Comparison of ENCODE assay signal across 24 mouse cellular contexts in the genomic region with DNA sequence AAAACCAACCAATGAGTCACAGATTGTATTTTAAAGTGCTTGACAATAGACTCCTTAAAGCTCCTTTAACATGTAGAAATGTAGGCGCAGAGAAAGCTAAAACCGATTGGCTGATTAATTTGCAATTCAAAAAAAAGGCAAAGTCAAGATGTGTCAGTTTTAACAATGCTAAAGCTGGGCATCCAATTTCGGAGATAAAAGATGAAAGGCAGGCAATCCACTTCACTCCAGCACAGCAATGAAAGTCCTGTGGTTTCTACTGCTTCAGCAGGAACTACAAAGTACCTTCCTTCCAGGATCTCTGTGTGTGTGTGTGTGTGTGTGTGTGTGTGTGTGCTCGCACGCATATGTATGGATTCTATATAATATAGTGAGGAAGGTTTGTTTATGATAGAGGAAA. TPM values are rescaled to one million over a fixed set of nuclear protein-coding genes. Genes with fewer than 3 reads are reported as not detected.
A peak's percentile ranks its signal among the peaks of the same experiment; 100 is the strongest.
DNase-seq lines count a peak whose midpoint lies in the region; ATAC-seq and TF ChIP-seq lines count a peak whose summit lies in the region.
"Had no signal": no experiment of that assay in that cellular context is flagged by ENCODE, and none has a peak within 500 bp of the region (broad histone marks: within the 10 kb centered on the region; RNA-seq: fewer than 3 reads in every experiment).

No protein-coding gene starts in this region.

- DNase-seq in ES-E14 (ENCODE audit: low read depth, low spot score) = peak; percentile 62
- DNase-seq in brain, adult 2 months (ENCODE audit: low read depth, low spot score) = peak; percentile 1
- DNase-seq in lung, postnatal 36 days = no peak
- DNase-seq in left cerebral cortex, adult 2 months (ENCODE audit: extremely low spot score in 1 of 2, low spot score in 2 of 2) = no peak
- DNase-seq in right cerebral cortex, postnatal 10 days (ENCODE audit: low spot score in 2 of 2) = no peak
- no peak for DNase-seq in right cerebral cortex, postnatal 4 days
- DNase-seq: adrenal gland, adult 8-10 months; cerebellum, adult 18-20 months; cerebellum, postnatal 10 days; forebrain, postnatal 0 days; gastrocnemius, postnatal 14 days; heart, adult 2 months; heart, postnatal 14 days had no signal

- H3K4me1 ChIP-seq in ES-E14 (ENCODE audit: control insufficient read depth in 2 of 2, insufficient read depth in 2 of 2, low read length in 2 of 2, poor library complexity in 1 of 2) = peaks cover 0 to 2% of the 10 kb centered on the region in 2 experiments; a peak in 1 of 4 replicates
- peaks cover 7% of the 10 kb centered on the region; the same call in 1 of the 2 replicates for H3K4me1 ChIP-seq in midbrain, embryonic 12.5 days
- peaks cover 13% of the 10 kb centered on the region for H3K4me1 ChIP-seq in midbrain, embryonic 16.5 days (ENCODE audit: control insufficient read depth, insufficient read depth, low read length)
- H3K4me1 ChIP-seq: heart, embryonic 15.5 days; hindbrain, embryonic 13.5 days had no signal

- intact Hi-C loops in left cerebral cortex, adult 2 months (cut with DNase I) = no loop called here

- WGBS in midbrain, embryonic 12.5 days = 3% methylated on average over 5 of the region's 5 CpGs
- WGBS in midbrain, embryonic 16.5 days = 8% methylated on average over 5 of the region's 5 CpGs

- no peaks in the 10 kb centered on the region for H3K9me3 ChIP-seq in ES-E14 (ENCODE audit: control insufficient read depth, insufficient read depth, low read depth, low read length)
- H3K9me3 ChIP-seq in midbrain, embryonic 12.5 days = no peaks in the 10 kb centered on the region
- no peaks in the 10 kb centered on the region for H3K9me3 ChIP-seq in midbrain, embryonic 16.5 days (replicated peaks; ENCODE audit: control insufficient read depth, low read length, poor library complexity, severe bottlenecking)
- H3K9me3 ChIP-seq: embryonic facial prominence, embryonic 10.5 days; forebrain, embryonic 13.5 days; heart, embryonic 15.5 days; hindbrain, embryonic 13.5 days had no signal

- no peaks in the 10 kb centered on the region for H3K36me3 ChIP-seq in ES-E14 (ENCODE audit: control insufficient read depth, insufficient read depth, low read length, poor library complexity, severe bottlenecking)
- H3K36me3 ChIP-seq in midbrain, embryonic 12.5 days = no peaks in the 10 kb centered on the region
- no peaks in the 10 kb centered on the region for H3K36me3 ChIP-seq in midbrain, embryonic 16.5 days (ENCODE audit: control insufficient read depth, insufficient read depth, low read length)
- H3K36me3 ChIP-seq: embryonic facial prominence, embryonic 10.5 days; heart, embryonic 15.5 days; hindbrain, embryonic 13.5 days had no signal

- in situ Hi-C loops in ES-E14 (cut with MboI; ENCODE audit: low sequenced_read_pairs in 2 of 2, unreplicated experiment in 2 of 2) = no loop called here

- no peak overlapping the region for H3K9ac ChIP-seq in ES-E14 (ENCODE audit: insufficient read depth, low read depth, low read length, poor library complexity, severe bottlenecking)
- no peak overlapping the region for H3K9ac ChIP-seq in midbrain, embryonic 12.5 days (replicated peaks)
- no peak overlapping the region for H3K9ac ChIP-seq in midbrain, embryonic 16.5 days (ENCODE audit: low read depth, low read length)
- H3K9ac ChIP-seq: forebrain, embryonic 13.5 days; forebrain, postnatal 0 days; heart, embryonic 15.5 days; hindbrain, embryonic 13.5 days had no signal

- H3K27me3 ChIP-seq in midbrain, embryonic 12.5 days = peaks cover 6% of the 10 kb centered on the region
- H3K27me3 ChIP-seq in midbrain, embryonic 16.5 days (ENCODE audit: control insufficient read depth, insufficient read depth, low read depth, low read length) = no peaks in the 10 kb centered on the region
- H3K27me3 ChIP-seq: forebrain, embryonic 13.5 days; hindbrain, embryonic 13.5 days had no signal

- no peak overlapping the region for H3K27ac ChIP-seq in ES-E14 (ENCODE audit: insufficient read depth, low read depth, low read length, poor library complexity, severe bottlenecking)
- no peak overlapping the region for H3K27ac ChIP-seq in midbrain, embryonic 12.5 days (replicated peaks)
- H3K27ac ChIP-seq in midbrain, embryonic 16.5 days (ENCODE audit: low read length) = no peak overlapping the region
- H3K27ac ChIP-seq in left cerebral cortex, adult 2 months = no peak overlapping the region
- H3K27ac ChIP-seq: embryonic facial prominence, embryonic 10.5 days; forebrain, embryonic 13.5 days; heart, adult 2 months; heart, embryonic 15.5 days; hindbrain, embryonic 13.5 days; hindbrain, postnatal 0 days had no signal

- H3K4me2 ChIP-seq in midbrain, embryonic 12.5 days (replicated peaks) = peak overlapping the region; percentile 23
- H3K4me2 ChIP-seq in midbrain, embryonic 16.5 days (ENCODE audit: low read length) = peak overlapping the region; percentile 4; the same call in 1 of the 2 replicates
- H3K4me2 ChIP-seq: forebrain, embryonic 13.5 days; heart, embryonic 11.5 days; heart, embryonic 15.5 days; hindbrain, embryonic 13.5 days had no signal

- no peak for TF ChIP-seq CTCF in left cerebral cortex, adult 2 months (IDR thresholded peaks at IDR 0.05)

- ATAC-seq in midbrain, embryonic 12.5 days (ENCODE audit: low FRiP score, low read depth) = no peak
- no peak for ATAC-seq in midbrain, embryonic 16.5 days
- ATAC-seq: forebrain, embryonic 13.5 days; forebrain, postnatal 0 days; hindbrain, postnatal 0 days had no signal

- no peak overlapping the region for H3K4me3 ChIP-seq in ES-E14 (ENCODE audit: insufficient read depth in 1 of 2, low read depth in 1 of 2, low read length in 2 of 2, poor library complexity in 1 of 2, severe bottlenecking in 1 of 2)
- H3K4me3 ChIP-seq in midbrain, embryonic 12.5 days = no peak overlapping the region
- H3K4me3 ChIP-seq in midbrain, embryonic 16.5 days (ENCODE audit: low read depth, low read length) = no peak overlapping the region
- no peak overlapping the region for H3K4me3 ChIP-seq in left cerebral cortex, adult 2 months
- H3K4me3 ChIP-seq: embryonic facial prominence, embryonic 10.5 days; forebrain, embryonic 13.5 days; heart, adult 2 months; heart, embryonic 15.5 days; hindbrain, embryonic 13.5 days had no signal

TF ChIP-seq in ES-E14, 5 proteins besides CTCF, POLR2A, EP300 and RAD21:
- TF ChIP-seq MAFK (IDR thresholded peaks at IDR 0.05; ENCODE audit: insufficient read depth, low read depth, low read length) = no peak; the same call in 1 of the 2 replicates
- 0 out of 2 replicates have a peak, but pooled peaks have one; percentile 30 for TF ChIP-seq CHD2 (IDR thresholded peaks at IDR 0.05; ENCODE audit: low read depth, low read length)
- no peak for TF ChIP-seq ZNF384 (IDR thresholded peaks at IDR 0.05; ENCODE audit: low read depth, low read length)

RNA-seq across cellular contexts. Expression of a gene that starts 44.0 kb away (rescaled TPM):
- total RNA-seq in ES-E14 (2012; rRNA removed) = 1.0 and 7.9 TPM in 2 replicates
- 5.2 and 5.5 TPM in 2 replicates for polyA plus RNA-seq in midbrain, embryonic 12.5 days (2016; fragmentation: Nextera tagmentation; extraction: Ambion mirVana)
- 1.6 and 2.1 TPM in 2 replicates for polyA plus RNA-seq in midbrain, embryonic 16.5 days (2015; fragmentation: Nextera tagmentation; extraction: Ambion mirVana)
- total RNA-seq in left cerebral cortex, adult 2 months (2021) = not detected
- total RNA-seq: adrenal gland, adult 8-10 months; gastrocnemius, adult 18-20 months; gastrocnemius, postnatal 14 days; heart, adult 2 months; heart, postnatal 14 days; hematopoietic stem cell, adult 5-6 weeks; MEL had no signal
- polyA plus RNA-seq: heart, adult 2 months had no signal

Comparison
In these comparisons a context has a peak if more than half of its experiments do, and no peak if none do; other contexts are left out.
1. DNase-seq: peak in ES-E14 (single experiment) and brain, adult 2 months (single experiment); none in lung, postnatal 36 days (single experiment), left cerebral cortex, adult 2 months (0 of 2), right cerebral cortex, postnatal 10 days (0 of 2) and right cerebral cortex, postnatal 4 days (single experiment).